Mouse (Mus musculus) stomach, embryonic 15.5 days (tissue): Measurements from ENCODE around the gene Zfp106. TPM values are rescaled to one million over a fixed set of nuclear protein-coding genes. Genes with fewer than 3 reads are reported as not detected.

Source experiments
- ATAC-seq: fragments of 200-750 bp; cut with Nextera tagmentation; 2 replicates; pipeline ENCODE4 v1.8.0; 2017; ENCODE audit warnings: low read depth, moderate number of reproducible peaks, moderate TSS enrichment; ENCODE audit not compliant: insufficient read depth, low FRiP score
- H3K27ac ChIP-seq: fragments of 300-500 bp; sonication (generic); 2 replicates; pipeline ENCODE4 v1.5.1; 2015; ENCODE audit warnings: mild to moderate bottlenecking, inconsistent platforms
- H3K27me3 ChIP-seq: fragments of 300-500 bp; sonication (generic); replicated peaks from 2 replicates; pipeline ENCODE4 v1.6.1; 2015; ENCODE audit warnings: inconsistent platforms
- H3K36me3 ChIP-seq: fragments of 300-500 bp; sonication (generic); 2 replicates; pipeline ENCODE4 v1.6.1; 2015; ENCODE audit warnings: inconsistent platforms
- H3K4me1 ChIP-seq: fragments of 300-500 bp; sonication (generic); 2 replicates; pipeline ENCODE4 v1.6.1; 2015; ENCODE audit warnings: inconsistent platforms
- H3K4me2 ChIP-seq: fragments of 300-500 bp; sonication (generic); 2 replicates; pipeline ENCODE4 v1.6.1; 2015; ENCODE audit warnings: mild to moderate bottlenecking, inconsistent platforms
- H3K4me3 ChIP-seq: fragments of 300-500 bp; sonication (generic); replicated peaks from 2 replicates; pipeline ENCODE4 v1.5.1; 2015; ENCODE audit warnings: inconsistent platforms
- H3K9ac ChIP-seq: fragments of 300-500 bp; sonication (generic); 2 replicates; pipeline ENCODE4 v1.6.1; 2015; ENCODE audit warnings: inconsistent platforms
- H3K9me3 ChIP-seq: fragments of 300-500 bp; sonication (generic); 2 replicates; pipeline ENCODE4 v1.6.1; 2016; ENCODE audit warnings: inconsistent platforms
- WGBS: fragments of 180-500 bp; shearing (Covaris S2); methylation state at CpG from one replicate; pipeline ENCODE4 v1.1.7; 2015; 5-methylcytosine and 5-hydroxymethylcytosine counted together
- polyA plus RNA-seq: library from polyadenylated mRNA; unstranded; fragments of >200 nt; fragmentation: Nextera tagmentation; extraction: Ambion mirVana; gene quantifications from 2 replicates; pipeline ENCODE4 v1.2.1, GENCODE M21; 2015

Gene Zfp106
- polyA plus RNA-seq, 1 experiment from 2014 or later = 48.0 TPM

- H3K4me2 ChIP-seq = peak overlapping the region; percentile 6; the same call in 1 of the 2 replicates
- no peaks in the 10 kb centered on the region for H3K27me3 ChIP-seq
- 0 out of 2 replicates have a peak, but pooled peaks cover 3% of the 10 kb centered on the region for H3K36me3 ChIP-seq
- H3K4me1 ChIP-seq = peaks cover 20% of the 10 kb centered on the region
- WGBS = 32% methylated on average over 6 of the region's 6 CpGs
- ATAC-seq = peak; percentile 34; the same call in 1 of the 2 replicates
- 0 out of 2 replicates have a peak overlapping the region, but pooled peaks have one; percentile 19 for H3K27ac ChIP-seq
- no peak overlapping the region for H3K4me3 ChIP-seq
- no peak overlapping the region for H3K9ac ChIP-seq
- no peaks in the 10 kb centered on the region for H3K9me3 ChIP-seq
These were observed 63.6 kb downstream of the Zfp106 start for GRCm38 (mm10) chr2:120499971-120500471.

- no peak overlapping the region for H3K9ac ChIP-seq
- no peak overlapping the region for H3K27ac ChIP-seq
- no peak for ATAC-seq
- H3K4me1 ChIP-seq = peaks cover 14% of the 10 kb centered on the region
- no peaks in the 10 kb centered on the region for H3K9me3 ChIP-seq
- no peak overlapping the region for H3K4me2 ChIP-seq
- H3K36me3 ChIP-seq = no peaks in the 10 kb centered on the region
- H3K27me3 ChIP-seq = no peaks in the 10 kb centered on the region
- no peak overlapping the region for H3K4me3 ChIP-seq
- WGBS = 46% methylated on average over 3 of the region's 3 CpGs
These were observed 67.1 kb downstream of the Zfp106 start for GRCm38 (mm10) chr2:120496511-120496910.

- ATAC-seq = no peak
- no peak overlapping the region for H3K27ac ChIP-seq
- H3K9ac ChIP-seq = no peak overlapping the region
- no peaks in the 10 kb centered on the region for H3K27me3 ChIP-seq
- no peak overlapping the region for H3K4me3 ChIP-seq
- no peaks in the 10 kb centered on the region for H3K4me1 ChIP-seq
- H3K4me2 ChIP-seq = no peak overlapping the region
- H3K36me3 ChIP-seq = no peaks in the 10 kb centered on the region
- no peaks in the 10 kb centered on the region for H3K9me3 ChIP-seq
- WGBS = 36% methylated on average over 4 of the region's 4 CpGs
These were observed 70.4 kb downstream of the Zfp106 start for GRCm38 (mm10) chr2:120493254-120493653.

- ATAC-seq = no peak
These were observed 79.4 kb downstream of the Zfp106 start for GRCm38 (mm10) chr2:120484241-120484640.

GRCm38 (mm10) chr2:120482506-120483389 lies 80.9 kb downstream of the Zfp106 start:
- Histone ChIP-seq H3K9ac (no peak overlapping the region), H3K4me3 (no peak overlapping the region), H3K36me3 (no peaks in the 10 kb centered on the region), H3K9me3 (no peaks in the 10 kb centered on the region), H3K4me2 (no peak overlapping the region), H3K4me1 (no peaks in the 10 kb centered on the region), H3K27ac (peak overlapping the region; percentile 3; the same call in 1 of the 2 replicates), H3K27me3 (no peaks in the 10 kb centered on the region)
- 64% methylated on average over 8 of the region's 8 CpGs for WGBS
- ATAC-seq = peak; percentile 56; the same call in 1 of the 2 replicates

More at GRCm38 (mm10) chr2:120484241-120484640, 79.4 kb downstream of the Zfp106 start:
- Histone ChIP-seq H3K4me3 (no peak overlapping the region), H3K27ac (no peak overlapping the region), H3K9ac (no peak overlapping the region), H3K9me3 (no peaks in the 10 kb centered on the region), H3K36me3 (no peaks in the 10 kb centered on the region), H3K4me1 (no peaks in the 10 kb centered on the region), H3K27me3 (no peaks in the 10 kb centered on the region), H3K4me2 (no peak overlapping the region)
- WGBS = 91% methylated on average over 3 of the region's 3 CpGs

- 66% methylated on average over 8 of the region's 8 CpGs for WGBS
- ATAC-seq = no peak
These were observed 81.7 kb downstream of the Zfp106 start for GRCm38 (mm10) chr2:120481921-120482320.

GRCm38 (mm10) chr2:120478600-120478999 lies 85.0 kb downstream of the Zfp106 start:
- no peak overlapping the region for H3K27ac ChIP-seq
- H3K4me2 ChIP-seq = no peak overlapping the region
- no peak for ATAC-seq
- no peaks in the 10 kb centered on the region for H3K4me1 ChIP-seq
- WGBS = 52% methylated on average over 3 of the region's 3 CpGs
- H3K9ac ChIP-seq = no peak overlapping the region
- H3K4me3 ChIP-seq = no peak overlapping the region
- no peaks in the 10 kb centered on the region for H3K27me3 ChIP-seq
- H3K36me3 ChIP-seq = no peaks in the 10 kb centered on the region
- no peaks in the 10 kb centered on the region for H3K9me3 ChIP-seq

More at GRCm38 (mm10) chr2:120481921-120482320, 81.7 kb downstream of the Zfp106 start:
- H3K9me3 ChIP-seq = no peaks in the 10 kb centered on the region
- H3K4me3 ChIP-seq = no peak overlapping the region
- no peak overlapping the region for H3K27ac ChIP-seq
- H3K4me1 ChIP-seq = no peaks in the 10 kb centered on the region
- H3K9ac ChIP-seq = no peak overlapping the region
- H3K27me3 ChIP-seq = no peaks in the 10 kb centered on the region
- H3K36me3 ChIP-seq = no peaks in the 10 kb centered on the region
- H3K4me2 ChIP-seq = no peak overlapping the region

GRCm38 (mm10) chr2:120476277-120477087 lies 87.2 kb downstream of the Zfp106 start:
- Histone ChIP-seq H3K4me1 (no peaks in the 10 kb centered on the region), H3K36me3 (no peaks in the 10 kb centered on the region), H3K9ac (no peak overlapping the region), H3K9me3 (no peaks in the 10 kb centered on the region), H3K4me3 (no peak overlapping the region), H3K27ac (no peak overlapping the region), H3K4me2 (no peak overlapping the region), H3K27me3 (no peaks in the 10 kb centered on the region)
- WGBS = 81% methylated on average over 13 of the region's 13 CpGs
- no peak for ATAC-seq

- H3K4me1 ChIP-seq = no peaks in the 10 kb centered on the region
- no peaks in the 10 kb centered on the region for H3K9me3 ChIP-seq
- no peak for ATAC-seq
- H3K9ac ChIP-seq = no peak overlapping the region
- no peak overlapping the region for H3K4me3 ChIP-seq
- H3K27ac ChIP-seq = no peak overlapping the region
- H3K27me3 ChIP-seq = no peaks in the 10 kb centered on the region
- H3K4me2 ChIP-seq = no peak overlapping the region
- no peaks in the 10 kb centered on the region for H3K36me3 ChIP-seq
- WGBS = 80% methylated on average over 4 of the region's 4 CpGs
These were observed 92.8 kb downstream of the Zfp106 start for GRCm38 (mm10) chr2:120470856-120471255.

- Histone ChIP-seq H3K27ac (no peak overlapping the region), H3K36me3 (no peaks in the 10 kb centered on the region), H3K9ac (no peak overlapping the region), H3K27me3 (no peaks in the 10 kb centered on the region), H3K4me3 (no peak overlapping the region), H3K4me1 (no peaks in the 10 kb centered on the region), H3K9me3 (no peaks in the 10 kb centered on the region), H3K4me2 (no peak overlapping the region)
- no peak for ATAC-seq
- WGBS = 81% methylated on average over 10 of the region's 10 CpGs
These were observed 93.9 kb downstream of the Zfp106 start for GRCm38 (mm10) chr2:120469715-120470114.

GRCm38 (mm10) chr2:120469220-120469619 lies 94.4 kb downstream of the Zfp106 start:
- WGBS = 80% methylated on average over 3 of the region's 3 CpGs
- no peaks in the 10 kb centered on the region for H3K9me3 ChIP-seq
- H3K4me3 ChIP-seq = no peak overlapping the region
- H3K9ac ChIP-seq = no peak overlapping the region
- no peak overlapping the region for H3K4me2 ChIP-seq
- no peaks in the 10 kb centered on the region for H3K27me3 ChIP-seq
- H3K4me1 ChIP-seq = no peaks in the 10 kb centered on the region
- no peaks in the 10 kb centered on the region for H3K36me3 ChIP-seq
- no peak overlapping the region for H3K27ac ChIP-seq
- no peak for ATAC-seq

GRCm38 (mm10) chr2:120468011-120468410 lies 95.6 kb downstream of the Zfp106 start:
- no peak for ATAC-seq
- Histone ChIP-seq H3K4me3 (no peak overlapping the region), H3K36me3 (no peaks in the 10 kb centered on the region), H3K4me2 (no peak overlapping the region), H3K27me3 (no peaks in the 10 kb centered on the region), H3K27ac (no peak overlapping the region), H3K9me3 (no peaks in the 10 kb centered on the region), H3K4me1 (no peaks in the 10 kb centered on the region), H3K9ac (no peak overlapping the region)
